Mouse (Mus musculus) mouse embryonic stem cell (cell line): ENCODE measurements around the gene Hscb.
"Not testable (repeated sequence)": the region's sequence is repeated elsewhere in the genome, so short reads cannot be mapped to it uniquely, and the experiment has no call there.

Source experiments
- in situ Hi-C, 2 experiments: fragments of 300-500 bp; cut with MboI; formaldehyde crosslinking; loops; 1 replicate in 1 of 2; 3 replicates in 1 of 2; pipeline ENCODE4 v1.14.3; 2019 to 2020; ENCODE audit warnings: low sequenced_read_pairs in 2 of 2, low pct_unique_long_range_greater_than_20kb in 1 of 2, mixed read lengths in 1 of 2; ENCODE audit not compliant: unreplicated experiment in 1 of 2

Gene Hscb

GRCm38 (mm10) chr5:110839678-110840365, at the start of gene Hscb, which contains the start of gene Chek2:
Gene Hscb (minus strand): TSS chr5:110839777.
Gene Chek2 (plus strand): TSS chr5:110839979.
- in situ Hi-C loops: no loop called here

DNA sequence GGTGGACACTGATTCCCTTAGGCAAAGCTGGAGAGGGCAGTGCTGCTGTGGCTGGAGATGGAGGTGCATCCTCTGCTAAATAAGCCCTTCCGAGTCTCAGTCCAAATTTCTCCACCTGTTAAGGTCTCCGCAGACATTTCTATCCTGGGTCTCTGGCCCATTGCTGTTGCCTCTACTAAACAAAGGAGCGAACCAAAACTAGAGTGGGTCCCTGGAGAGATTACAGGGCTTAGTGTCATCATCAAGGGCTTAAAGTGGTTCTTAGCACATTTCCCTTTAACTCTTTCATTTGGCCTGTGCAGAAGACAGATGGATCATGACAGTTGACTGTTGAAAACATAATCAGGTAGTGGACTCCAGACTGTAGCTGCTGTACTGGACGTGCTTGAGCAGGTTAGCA, 49.0 kb upstream of the Hscb start:
- in situ Hi-C loops: no loop called here

DNA sequence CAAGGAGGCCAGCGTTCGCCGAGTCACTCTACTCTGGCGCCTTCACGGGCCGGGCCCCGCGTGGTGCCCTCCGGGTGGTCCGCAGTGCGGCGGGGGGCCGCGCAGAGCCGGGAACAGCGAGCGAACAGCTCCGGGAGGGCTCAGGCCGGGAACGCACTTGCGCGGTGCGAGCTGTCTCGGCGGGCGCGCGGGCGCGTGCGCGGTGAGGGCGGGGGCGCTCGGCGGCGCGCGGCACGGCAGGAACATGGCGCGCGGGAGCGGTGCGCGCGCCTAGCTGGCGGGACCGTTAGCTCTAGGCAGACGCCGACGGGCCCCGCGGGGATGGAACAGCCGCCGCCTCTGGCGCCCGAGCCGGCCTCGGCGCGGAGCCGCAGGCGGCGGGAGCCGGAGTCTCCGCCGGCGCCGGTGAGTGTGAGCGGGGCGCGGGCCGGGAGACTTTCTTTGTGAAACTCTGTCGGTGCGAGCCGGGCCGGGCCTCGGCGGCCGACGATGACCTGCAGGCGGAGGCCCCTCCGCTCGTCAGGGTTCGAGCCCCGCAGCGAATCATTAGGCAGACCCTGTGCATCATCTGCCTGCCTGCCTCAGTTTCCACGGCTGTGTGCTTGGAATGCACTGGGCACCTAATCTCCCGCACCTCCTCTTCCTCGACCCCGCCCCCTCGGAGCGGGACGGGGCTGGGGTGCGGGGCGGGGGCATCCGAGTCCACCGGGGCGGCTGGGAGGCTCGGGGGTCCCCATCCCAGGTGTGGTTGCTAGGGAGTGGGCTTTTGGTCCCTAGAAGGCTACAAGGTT, 40.2 kb upstream of the Hscb start, which contains the start of gene Ttc28:
TSS of gene Ttc28 (plus strand) at position 220 of the 791 bp plus-strand sequence.
- in situ Hi-C loops: no loop called here

GRCm38 (mm10) chr5:110879042-110879441, 39.5 kb upstream of the Hscb start:
- in situ Hi-C loops: no loop called here

DNA sequence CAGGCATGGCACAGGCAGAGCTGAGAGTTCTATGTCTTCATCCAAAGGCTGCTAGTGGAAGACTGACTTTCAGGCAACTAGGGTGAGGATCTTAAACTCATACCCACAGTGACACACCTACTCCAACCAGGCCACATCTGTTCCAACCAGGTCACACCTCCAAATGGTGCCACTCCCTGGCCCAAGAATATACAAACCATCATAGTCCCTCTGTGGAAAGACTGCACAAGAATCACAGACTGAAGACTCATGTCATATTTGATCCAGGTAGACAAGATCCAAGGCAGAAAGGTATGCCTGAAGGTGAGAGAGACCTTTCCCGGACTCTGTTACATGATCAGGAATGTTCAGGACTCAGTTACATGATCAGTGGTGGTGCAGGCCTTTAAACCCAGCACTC, 38.9 kb upstream of the Hscb start:
- in situ Hi-C loops: not testable (repeated sequence)

- in situ Hi-C loops: no loop called here
These were observed 38.3 kb upstream of the Hscb start for GRCm38 (mm10) chr5:110877666-110878505.

DNA sequence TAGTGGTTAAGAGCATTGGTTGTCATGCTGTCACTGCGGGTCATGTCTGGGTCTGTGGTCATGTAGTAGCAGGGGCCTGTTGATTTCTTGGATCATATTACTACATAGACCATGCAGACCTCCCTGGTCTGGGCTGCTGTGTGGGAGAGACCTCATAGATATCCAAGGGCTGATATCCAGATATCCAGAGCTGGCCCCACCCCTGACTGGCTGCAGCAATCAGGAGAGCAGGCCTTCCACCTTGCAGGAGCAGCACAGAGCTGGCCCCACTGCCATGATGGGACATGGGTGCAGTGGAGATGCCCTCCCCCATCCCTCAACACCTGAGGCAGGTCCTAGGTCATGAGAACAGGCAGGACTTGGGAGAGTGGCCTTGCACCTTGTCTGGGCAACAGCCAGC, 35.7 kb upstream of the Hscb start:
- in situ Hi-C loops: no loop called here

DNA sequence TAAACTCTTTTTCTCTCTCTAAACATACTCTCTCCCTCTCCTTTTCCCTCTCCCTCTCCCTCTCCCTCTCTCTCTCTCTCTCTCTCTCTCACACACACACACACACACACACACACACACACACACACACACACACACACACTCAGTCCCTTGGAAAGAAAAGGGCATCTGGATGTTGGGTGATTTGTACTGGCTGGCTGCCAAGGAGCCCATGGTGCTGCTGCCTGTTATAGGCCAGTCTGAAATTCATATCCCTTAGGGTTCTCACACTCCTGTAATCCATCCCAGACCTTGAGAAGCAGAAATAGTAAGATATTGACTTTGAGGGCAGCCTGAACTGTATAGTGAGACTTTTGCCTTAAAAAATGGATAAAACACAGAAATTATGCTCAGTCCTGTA, 35.1 kb upstream of the Hscb start:
- in situ Hi-C loops: no loop called here

DNA sequence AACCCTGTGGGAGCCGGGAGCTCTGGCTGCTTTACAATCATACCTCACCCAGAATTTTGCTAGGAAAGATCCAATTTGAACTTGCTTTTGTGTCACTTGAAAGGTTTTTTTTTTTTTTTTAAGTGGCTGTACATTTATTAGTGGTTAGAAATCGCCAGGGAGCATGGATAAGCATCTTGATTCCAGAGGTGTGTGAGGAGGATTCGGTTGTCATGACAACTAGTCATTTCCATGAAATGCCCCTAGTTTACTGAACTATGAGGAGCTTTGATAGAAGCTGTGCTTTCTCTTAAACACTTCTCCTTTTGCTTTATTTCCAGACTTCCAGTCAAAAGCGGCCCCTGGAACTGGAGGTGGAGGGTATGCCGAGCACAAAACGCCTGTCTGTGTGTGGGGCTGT, 33.6 kb upstream of the Hscb start:
- in situ Hi-C loops: no loop called here

- in situ Hi-C loops: no loop called here
These were observed 29.7 kb upstream of the Hscb start for GRCm38 (mm10) chr5:110869242-110869669.

- in situ Hi-C loops: no loop called here
These were observed 28.9 kb upstream of the Hscb start for GRCm38 (mm10) chr5:110868460-110868859.

DNA sequence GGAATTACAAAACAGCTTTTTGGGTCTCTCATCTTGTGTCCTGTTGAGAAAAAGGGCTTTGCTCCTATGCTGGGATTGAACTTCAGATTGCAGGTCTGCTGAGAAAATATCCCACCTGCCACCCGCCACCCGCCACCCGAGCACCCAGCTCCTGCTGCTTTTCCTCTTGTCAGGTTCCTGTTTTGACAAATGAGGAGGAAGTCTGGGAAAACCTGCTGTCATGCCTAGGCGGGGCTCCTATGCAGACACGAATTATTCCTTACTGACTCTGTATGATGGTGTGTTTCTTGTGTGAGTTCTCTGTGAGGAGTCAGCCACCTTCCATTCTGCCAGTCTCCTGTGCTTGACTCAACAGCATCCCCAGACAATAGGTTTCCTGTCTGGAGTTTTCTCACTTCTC, 20.9 kb upstream of the Hscb start:
- in situ Hi-C loops: no loop called here

GRCm38 (mm10) chr5:110859013-110859650, 19.6 kb upstream of the Hscb start:
- in situ Hi-C loops: no loop called here

- in situ Hi-C loops: no loop called here
These were observed 17.5 kb upstream of the Hscb start for GRCm38 (mm10) chr5:110857091-110857490.

- in situ Hi-C loops: no loop called here
These were observed 13.4 kb upstream of the Hscb start for GRCm38 (mm10) chr5:110852990-110853389.

- in situ Hi-C loops: no loop called here
These were observed 1.7 kb upstream of the Hscb start for GRCm38 (mm10) chr5:110841046-110841862.

DNA sequence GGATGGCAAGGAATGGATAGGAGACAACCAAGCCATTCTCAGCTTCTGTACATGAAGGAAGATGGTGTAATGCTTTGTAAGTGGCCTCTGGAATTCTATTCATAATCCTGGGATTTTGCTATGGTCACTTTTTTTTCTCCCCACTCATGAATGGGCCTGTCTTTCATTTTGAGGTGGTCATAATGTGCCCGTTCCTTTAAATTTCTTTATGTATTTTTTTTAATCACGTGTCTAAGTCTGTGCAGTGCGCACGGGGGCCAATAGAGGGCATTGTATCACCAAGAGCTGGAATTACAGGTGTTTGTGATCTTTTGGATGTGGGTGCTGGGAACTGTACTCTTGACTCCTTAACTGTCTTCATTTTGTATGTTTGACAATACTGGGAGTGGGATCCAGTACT, 888 bp upstream of the Hscb start:
- in situ Hi-C loops: no loop called here
